Mouse (Mus musculus): ENCODE measurements around the gene Actl11. TPM values are rescaled to one million over a fixed set of nuclear protein-coding genes. Genes with fewer than 3 reads are reported as not detected.

The Actl11 gene
- polyA plus RNA-seq, 1 experiment: not detected

Other genes with a start within 250 kb of the Actl11 start
- gene Gnat1, start 248.8 kb upstream of the Actl11 start, polyA plus RNA-seq (2012; rRNA removed): 0.35 and 0.55 TPM in 2 replicates
- 14.1 and 20.1 TPM in 2 replicates for gene Sema3f, start 218.0 kb upstream of the Actl11 start, polyA plus RNA-seq (2012; rRNA removed)
- 37.9 and 62.1 TPM in 2 replicates for gene Rbm5, start 157.5 kb upstream of the Actl11 start, polyA plus RNA-seq (2012; rRNA removed)
- 19.0 and 24.5 TPM in 2 replicates for gene Rbm6, start 55.2 kb upstream of the Actl11 start, polyA plus RNA-seq (2012; rRNA removed)
- 67.5 and 92.5 TPM in 2 replicates for gene Mon1a, start 40.3 kb upstream of the Actl11 start, polyA plus RNA-seq (2012; rRNA removed)
- 77.1 and 101 TPM in 2 replicates for gene Mst1r, start 21.6 kb upstream of the Actl11 start, polyA plus RNA-seq (2012; rRNA removed)
- 0.02 TPM in 1 of 2 replicates, not detected in the other for gene Camkv, start 7.2 kb downstream of the Actl11 start, polyA plus RNA-seq (2012; rRNA removed)
- gene Traip, start 21.7 kb downstream of the Actl11 start, polyA plus RNA-seq (2012; rRNA removed): 3.7 and 5.1 TPM in 2 replicates
- 114 and 158 TPM in 2 replicates for gene Uba7, start 47.0 kb downstream of the Actl11 start, polyA plus RNA-seq (2012; rRNA removed)
- gene Gm20661, start 54.6 kb downstream of the Actl11 start, polyA plus RNA-seq (2012; rRNA removed): 0.14 TPM in 1 of 2 replicates, not detected in the other
- 3.0 and 3.4 TPM in 2 replicates for gene Inka1, start 57.4 kb downstream of the Actl11 start, polyA plus RNA-seq (2012; rRNA removed)
- gene Cdhr4, start 64.0 kb downstream of the Actl11 start, polyA plus RNA-seq (2012; rRNA removed): 1.0 and 1.7 TPM in 2 replicates
- gene Gm20662, start 67.9 kb downstream of the Actl11 start, polyA plus RNA-seq (2012; rRNA removed): 0.86 and 1.3 TPM in 2 replicates
- gene Ip6k1, start 74.0 kb downstream of the Actl11 start, polyA plus RNA-seq (2012; rRNA removed): 57.1 and 90.1 TPM in 2 replicates
- gene Gmppb, start 120.8 kb downstream of the Actl11 start, polyA plus RNA-seq (2012; rRNA removed): 75.3 and 77.6 TPM in 2 replicates
- gene Amigo3, start 124.7 kb downstream of the Actl11 start, polyA plus RNA-seq (2012; rRNA removed): 10.7 and 12.7 TPM in 2 replicates
- gene Mst1, start 152.0 kb downstream of the Actl11 start, polyA plus RNA-seq (2012; rRNA removed): 0.26 and 0.56 TPM in 2 replicates
- 47.7 and 86.0 TPM in 2 replicates for gene Rnf123, start 154.9 kb downstream of the Actl11 start, polyA plus RNA-seq (2012; rRNA removed)
- gene Apeh, start 166.1 kb downstream of the Actl11 start, polyA plus RNA-seq (2012; rRNA removed): 173 and 195 TPM in 2 replicates

Data from large intestine, adult 2 months (tissue).